Comparison of ENCODE assay signal across 9 mouse cellular contexts in the genomic region with DNA sequence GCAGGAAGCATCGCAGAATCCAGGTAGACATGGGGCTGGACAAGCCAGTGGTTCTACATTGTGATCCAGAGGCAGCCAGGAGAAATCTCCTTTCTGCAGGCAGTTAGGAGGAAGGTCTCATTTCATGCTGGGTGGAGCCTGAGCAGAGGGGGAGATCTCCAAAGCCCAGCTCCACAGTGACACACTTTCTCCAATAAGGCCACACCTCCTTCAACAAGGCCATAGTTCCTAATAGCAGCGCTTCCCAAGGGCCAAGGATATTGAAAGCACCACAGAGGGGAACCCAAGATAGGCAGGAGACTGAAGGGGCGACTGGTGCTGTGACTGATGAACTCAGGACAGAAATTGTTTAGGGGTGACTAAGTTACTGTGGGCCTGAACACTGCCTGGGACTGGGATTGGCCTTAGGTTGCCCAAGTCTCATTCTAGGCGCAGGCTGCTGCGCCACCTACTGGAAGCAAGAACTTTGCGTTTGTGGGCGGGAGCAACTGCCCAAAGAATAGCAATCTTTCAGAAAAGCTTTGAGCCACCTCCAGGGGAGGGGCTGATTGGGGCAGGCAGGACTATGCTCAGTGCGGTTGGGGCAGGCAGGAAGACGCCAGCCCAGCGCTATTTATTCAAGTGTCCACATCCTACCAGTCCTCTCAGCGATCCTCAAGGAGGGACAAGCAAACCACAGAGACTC. TPM values are rescaled to one million over a fixed set of nuclear protein-coding genes. Genes with fewer than 3 reads are reported as not detected.
DNase-seq lines count a peak whose midpoint lies in the region; ATAC-seq and TF ChIP-seq lines count a peak whose summit lies in the region.
"Not testable (repeated sequence)": the region's sequence is repeated elsewhere in the genome, so short reads cannot be mapped to it uniquely, and the experiment has no call there.
"Had no signal": no experiment of that assay in that cellular context is flagged by ENCODE, and none has a peak within 500 bp of the region (broad histone marks: within the 10 kb centered on the region; RNA-seq: fewer than 3 reads in every experiment).

No protein-coding gene starts in this region.

- ATAC-seq in forebrain, embryonic 13.5 days: peak; percentile 81
- peak; percentile 79 for ATAC-seq in heart, postnatal 0 days (ENCODE audit: insufficient read depth, low read depth)
- ATAC-seq in kidney, embryonic 15.5 days (replicated peaks; ENCODE audit: low FRiP score): peak; percentile 73
- peak; percentile 54 for ATAC-seq in liver, embryonic 11.5 days (replicated peaks; ENCODE audit: low FRiP score)
- peak; percentile 60 for ATAC-seq in midbrain, embryonic 15.5 days (replicated peaks)

- not testable (repeated sequence) for H3K4me1 ChIP-seq in bone marrow, adult 2 months (ENCODE audit: control insufficient read depth, insufficient read depth, low read length); forebrain, embryonic 13.5 days; heart, postnatal 0 days (ENCODE audit: control insufficient read depth, insufficient read depth); kidney, embryonic 15.5 days; liver, embryonic 11.5 days (replicated peaks; ENCODE audit: control insufficient read depth, insufficient read depth, low read length); midbrain, embryonic 15.5 days

- not testable (repeated sequence) for TF ChIP-seq EP300 in heart, postnatal 0 days (IDR thresholded peaks at IDR 0.05; ENCODE audit: low read depth)

- H3K4me2 ChIP-seq in forebrain, embryonic 13.5 days; heart, postnatal 0 days (ENCODE audit: low read depth, low read length); kidney, embryonic 15.5 days; liver, embryonic 11.5 days; midbrain, embryonic 15.5 days: not testable (repeated sequence)

- H3K9ac ChIP-seq in forebrain, embryonic 13.5 days; heart, postnatal 0 days (replicated peaks; ENCODE audit: low read depth, low read length); kidney, embryonic 15.5 days; liver, embryonic 11.5 days (ENCODE audit: low read depth, low read length); midbrain, embryonic 15.5 days: not testable (repeated sequence)

- H3K27ac ChIP-seq in bone marrow, adult 2 months (ENCODE audit: control insufficient read depth, insufficient read depth, low read depth, low read length, poor library complexity); forebrain, embryonic 13.5 days; heart, postnatal 0 days (ENCODE audit: low read depth); kidney, embryonic 15.5 days; liver, embryonic 11.5 days (ENCODE audit: low read depth, low read length); midbrain, embryonic 15.5 days: not testable (repeated sequence)

- H3K27me3 ChIP-seq in forebrain, embryonic 13.5 days; heart, postnatal 0 days (ENCODE audit: control insufficient read depth, insufficient read depth, low read length); kidney, embryonic 15.5 days; liver, embryonic 11.5 days (replicated peaks; ENCODE audit: control insufficient read depth, insufficient read depth, low read length); midbrain, embryonic 15.5 days (replicated peaks): not testable (repeated sequence)

- H3K9me3 ChIP-seq in forebrain, embryonic 13.5 days (replicated peaks); heart, postnatal 0 days (replicated peaks; ENCODE audit: control insufficient read depth, low read length); kidney, embryonic 15.5 days (replicated peaks); liver, embryonic 11.5 days (ENCODE audit: control insufficient read depth, low read length); midbrain, embryonic 15.5 days: not testable (repeated sequence)

- peak; percentile 42 for DNase-seq in CD4-positive helper T cell, adult 2 months (ENCODE audit: low read depth, low spot score)
- DNase-seq in heart, postnatal 0 days (ENCODE audit: low spot score): peak; percentile 7
- DNase-seq in liver, embryonic 11.5 days (ENCODE audit: low spot score): not testable (repeated sequence)
- DNase-seq in spleen, postnatal 4 days (ENCODE audit: low spot score in 2 of 2): peak; percentile 26 to 69

- H3K4me3 ChIP-seq in bone marrow, adult 2 months (replicated peaks; ENCODE audit: control insufficient read depth, low read depth, low read length); forebrain, embryonic 13.5 days; heart, postnatal 0 days (ENCODE audit: low read depth, low read length); kidney, embryonic 15.5 days (replicated peaks); liver, embryonic 11.5 days (ENCODE audit: low read depth, low read length); midbrain, embryonic 15.5 days: not testable (repeated sequence)

- TF ChIP-seq POLR2A in bone marrow, adult 2 months (IDR thresholded peaks at IDR 0.05; ENCODE audit: borderline replicate concordance, control insufficient read depth, low read depth, low read length): not testable (repeated sequence)

- peak; percentile 28; the same call in 1 of the 2 replicates for TF ChIP-seq CTCF in bone marrow, adult 2 months (IDR thresholded peaks at IDR 0.05; ENCODE audit: control insufficient read depth, insufficient read depth, low read length)
- TF ChIP-seq CTCF in heart, postnatal 0 days (IDR thresholded peaks at IDR 0.05; ENCODE audit: low read depth): peak; percentile 58

- H3K36me3 ChIP-seq in forebrain, embryonic 13.5 days (ENCODE audit: poor library complexity, severe bottlenecking); heart, postnatal 0 days (replicated peaks; ENCODE audit: control insufficient read depth, insufficient read depth, low read length); kidney, embryonic 15.5 days; liver, embryonic 11.5 days (ENCODE audit: control insufficient read depth, insufficient read depth, low read length); midbrain, embryonic 15.5 days (replicated peaks): not testable (repeated sequence)

- 2% methylated on average over 9 of the region's 11 CpGs for WGBS in bone marrow, adult 2 months
- WGBS in forebrain, embryonic 13.5 days: 3% methylated on average over 8 of the region's 11 CpGs
- WGBS in heart, postnatal 0 days: 5% methylated on average over 8 of the region's 11 CpGs
- 2% methylated on average over 8 of the region's 11 CpGs for WGBS in kidney, embryonic 15.5 days
- 1% methylated on average over 7 of the region's 11 CpGs for WGBS in liver, embryonic 11.5 days
- WGBS in midbrain, embryonic 15.5 days: 1% methylated on average over 8 of the region's 11 CpGs

RNA-seq across cellular contexts. Expression of gene H60b, which starts 53.8 kb away (rescaled TPM):
- polyA plus RNA-seq in bone marrow, adult 2 months (2011; ENCODE audit: insufficient read depth, insufficient read length, low replicate concordance, missing spikeins): not detected in 2 replicates
- 0.61 and 0.81 TPM in 2 replicates for polyA plus RNA-seq in forebrain, embryonic 13.5 days (2015; fragmentation: Nextera tagmentation; extraction: Ambion mirVana)
- not detected in 2 replicates for total RNA-seq in heart, postnatal 0 days (2014; rRNA removed; ENCODE audit: low replicate concordance)
- polyA plus RNA-seq in heart, postnatal 0 days (2015; fragmentation: Nextera tagmentation; extraction: Ambion mirVana): 0.36 and 0.37 TPM in 2 replicates
- 1.1 and 1.2 TPM in 2 replicates for polyA plus RNA-seq in kidney, embryonic 15.5 days (2015; fragmentation: Nextera tagmentation; extraction: Ambion mirVana)
- 0.29 TPM in 1 of 2 replicates, not detected in the other for polyA plus RNA-seq in liver, embryonic 11.5 days (2014; fragmentation: Nextera tagmentation; extraction: Ambion mirVana)
- polyA plus RNA-seq in midbrain, embryonic 15.5 days (2015; fragmentation: Nextera tagmentation; extraction: Ambion mirVana): 0.52 and 1.1 TPM in 2 replicates
- total RNA-seq: gastrocnemius, adult 8-10 months had no signal

RNA-seq across cellular contexts. Expression of gene Raet1e, which starts 53.8 kb away (rescaled TPM):
- 1.6 TPM in 1 of 2 replicates, not detected in the other for polyA plus RNA-seq in bone marrow, adult 2 months (2011; ENCODE audit: insufficient read depth, insufficient read length, low replicate concordance, missing spikeins)
- 2.5 and 2.8 TPM in 2 replicates for polyA plus RNA-seq in forebrain, embryonic 13.5 days (2015; fragmentation: Nextera tagmentation; extraction: Ambion mirVana)
- total RNA-seq in heart, postnatal 0 days (2014; rRNA removed; ENCODE audit: low replicate concordance): 1.3 TPM in 1 of 2 replicates, not detected in the other
- 0.85 and 1.1 TPM in 2 replicates for polyA plus RNA-seq in heart, postnatal 0 days (2015; fragmentation: Nextera tagmentation; extraction: Ambion mirVana)
- polyA plus RNA-seq in kidney, embryonic 15.5 days (2015; fragmentation: Nextera tagmentation; extraction: Ambion mirVana): 11.7 and 12.7 TPM in 2 replicates
- 3.2 and 4.0 TPM in 2 replicates for polyA plus RNA-seq in liver, embryonic 11.5 days (2014; fragmentation: Nextera tagmentation; extraction: Ambion mirVana)
- polyA plus RNA-seq in midbrain, embryonic 15.5 days (2015; fragmentation: Nextera tagmentation; extraction: Ambion mirVana): 0.81 and 1.3 TPM in 2 replicates
